Mouse (Mus musculus) frontal cortex, postnatal 36 days (tissue): ENCODE data around the gene Zkscan16.

Source experiments
- DNase-seq, 2 experiments: peaks; one replicate each; pipeline ENCODE4 v3.0.0; 2022; ENCODE audit warnings: low spot score in 2 of 2

The Zkscan16 gene

DNA sequence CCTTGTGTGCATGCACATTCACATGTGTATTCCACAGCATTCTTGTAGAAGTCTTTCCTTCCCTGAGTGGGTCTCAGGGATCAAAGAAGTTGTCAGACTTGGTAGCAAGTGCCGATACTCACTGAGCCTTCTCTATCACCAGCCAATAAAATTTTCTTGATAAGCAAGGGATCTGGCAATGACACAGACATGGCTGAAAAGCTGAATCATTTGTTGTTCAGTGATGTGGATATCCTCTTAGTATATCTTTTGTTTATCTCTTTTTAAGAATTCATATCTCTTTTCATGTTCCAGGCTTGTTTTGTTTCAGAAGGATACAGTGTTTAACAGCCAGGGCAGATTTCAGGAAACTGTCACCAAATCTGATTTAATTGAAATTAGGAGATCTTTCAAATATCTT lies 55.3 kb downstream of the Zkscan16 start:
- DNase-seq: no peak

- peak; percentile 74 to 84 for DNase-seq
Measured at GRCm38 (mm10) chr4:58999686-59000085, 56.3 kb downstream of the Zkscan16 start.

DNA sequence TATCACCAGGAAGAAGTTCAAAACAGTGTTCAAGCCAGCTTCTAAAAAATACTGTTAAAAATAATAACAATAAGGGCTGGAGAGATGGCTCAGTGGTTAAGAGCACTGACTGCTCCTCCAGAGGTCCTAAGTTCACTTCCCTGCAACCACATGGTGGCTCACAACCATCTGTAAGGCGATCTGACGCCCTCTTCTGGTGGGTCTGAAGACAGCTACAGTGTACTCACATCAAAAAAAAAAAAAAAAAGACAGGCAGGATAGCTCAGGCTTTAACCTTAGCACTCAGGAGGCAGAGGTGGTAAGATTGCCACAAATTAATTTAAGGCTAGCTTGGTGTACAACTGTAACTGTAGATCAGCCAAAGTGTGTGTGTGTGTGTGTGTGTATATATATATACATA lies 57.2 kb downstream of the Zkscan16 start:
- no peak for DNase-seq

GRCm38 (mm10) chr4:59002948-59003805 lies 59.7 kb downstream of the Zkscan16 start, which contains the start of gene Gm20503:
TSS of gene Gm20503 (plus strand) at chr4:59003210.
- peak; percentile 87 to 91 for DNase-seq

DNA sequence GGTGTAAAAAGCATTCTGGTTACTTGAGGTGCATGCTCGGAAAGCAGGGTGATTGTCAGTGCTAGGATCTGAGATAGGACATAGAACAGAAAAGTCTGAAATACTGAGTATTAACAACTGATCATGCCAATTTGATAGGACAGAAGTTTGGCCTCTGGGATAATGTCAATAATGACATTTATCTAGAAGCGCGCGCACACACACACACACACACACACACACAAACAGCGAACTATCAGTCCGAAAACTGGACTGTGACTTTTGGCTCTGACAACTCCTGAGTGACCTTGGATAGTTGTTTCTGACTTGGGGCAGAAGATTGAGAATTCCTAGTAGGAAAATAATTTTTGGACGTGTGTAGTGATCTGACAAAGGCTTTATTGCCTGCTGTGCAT lies 60.4 kb downstream of the Zkscan16 start:
- no peak for DNase-seq

DNA sequence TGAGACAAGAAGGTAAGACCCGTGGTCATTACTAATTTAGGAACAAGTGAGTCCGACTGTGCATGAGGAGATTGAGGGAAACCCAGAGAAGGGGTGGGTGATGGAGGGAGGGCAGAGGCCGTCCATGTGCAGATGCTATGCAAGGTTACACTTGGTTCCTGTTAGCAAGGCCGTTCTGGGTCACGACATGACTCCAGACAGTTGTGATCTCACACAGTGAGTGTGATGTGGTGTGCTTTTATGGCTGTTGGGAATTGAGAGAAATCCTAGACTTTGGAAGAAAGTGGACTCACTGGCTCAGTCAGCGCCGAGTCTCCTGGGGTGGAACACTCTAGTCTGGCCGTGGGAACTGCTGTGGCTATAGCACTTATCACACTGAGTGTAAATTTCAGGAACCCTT lies 62.8 kb downstream of the Zkscan16 start:
- no peak for DNase-seq

DNA sequence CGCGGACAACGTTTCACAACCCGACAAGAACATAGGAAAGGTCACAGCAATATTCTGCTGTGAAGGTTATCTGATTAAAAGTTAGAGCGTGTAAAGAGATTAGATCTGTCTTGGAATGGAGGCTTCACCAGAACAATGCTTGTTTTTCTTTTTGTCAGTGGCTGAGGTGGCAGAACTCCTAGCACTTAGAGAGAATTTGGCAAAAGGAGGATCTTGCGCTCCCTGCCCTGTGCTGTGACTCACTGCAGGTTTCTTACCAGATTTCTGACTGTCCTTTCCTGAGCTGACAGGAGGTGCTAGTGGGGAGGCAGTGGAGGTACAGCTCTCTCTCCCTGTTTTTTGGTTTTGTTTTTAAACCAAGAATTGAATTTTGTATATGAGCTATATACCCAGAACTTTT lies 63.6 kb downstream of the Zkscan16 start:
- DNase-seq: no peak
